Mouse (Mus musculus) gastrocnemius, adult 8-10 months (tissue): Measurements from ENCODE around the gene Mphosph10. TPM values are rescaled to one million over a fixed set of nuclear protein-coding genes. Genes with fewer than 3 reads are reported as not detected.
A peak's percentile ranks its signal among the peaks of the same experiment; 100 is the strongest.

Experiments
- DNase-seq, 2 experiments: peaks; one replicate each; pipeline ENCODE4 v3.0.0; 2022; ENCODE audit warnings: low spot score in 2 of 2
- total RNA-seq, 4 experiments: library from RNA; stranded (reverse); gene quantifications; 2 replicates each; pipeline ENCODE4 v1.2.4; 2022

The Mphosph10 gene
- total RNA-seq, 4 experiments from 2014 or later: 13.8 to 22.1 (median 17.4) TPM

DNA sequence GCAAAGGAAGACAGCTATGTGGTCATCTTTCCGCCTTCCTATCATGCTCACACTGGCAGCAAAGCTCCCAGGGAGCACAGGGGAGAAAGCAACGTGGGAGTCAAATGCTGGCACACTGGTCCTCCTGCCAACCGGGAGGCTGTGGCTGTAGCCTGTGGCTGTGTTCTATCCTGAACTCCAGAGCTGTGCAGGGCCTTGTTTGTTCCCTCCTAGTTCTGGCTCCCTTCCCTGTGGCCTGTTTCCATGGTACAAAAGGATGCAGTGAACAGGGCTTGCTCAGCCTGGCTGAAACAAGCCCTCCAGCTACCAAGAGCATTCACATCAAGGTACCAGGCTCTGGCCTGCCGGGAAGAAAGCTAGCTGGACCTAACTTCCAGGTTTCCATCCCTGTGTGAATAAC lies 41.0 kb downstream of the Mphosph10 start:
- no peak for DNase-seq

DNA sequence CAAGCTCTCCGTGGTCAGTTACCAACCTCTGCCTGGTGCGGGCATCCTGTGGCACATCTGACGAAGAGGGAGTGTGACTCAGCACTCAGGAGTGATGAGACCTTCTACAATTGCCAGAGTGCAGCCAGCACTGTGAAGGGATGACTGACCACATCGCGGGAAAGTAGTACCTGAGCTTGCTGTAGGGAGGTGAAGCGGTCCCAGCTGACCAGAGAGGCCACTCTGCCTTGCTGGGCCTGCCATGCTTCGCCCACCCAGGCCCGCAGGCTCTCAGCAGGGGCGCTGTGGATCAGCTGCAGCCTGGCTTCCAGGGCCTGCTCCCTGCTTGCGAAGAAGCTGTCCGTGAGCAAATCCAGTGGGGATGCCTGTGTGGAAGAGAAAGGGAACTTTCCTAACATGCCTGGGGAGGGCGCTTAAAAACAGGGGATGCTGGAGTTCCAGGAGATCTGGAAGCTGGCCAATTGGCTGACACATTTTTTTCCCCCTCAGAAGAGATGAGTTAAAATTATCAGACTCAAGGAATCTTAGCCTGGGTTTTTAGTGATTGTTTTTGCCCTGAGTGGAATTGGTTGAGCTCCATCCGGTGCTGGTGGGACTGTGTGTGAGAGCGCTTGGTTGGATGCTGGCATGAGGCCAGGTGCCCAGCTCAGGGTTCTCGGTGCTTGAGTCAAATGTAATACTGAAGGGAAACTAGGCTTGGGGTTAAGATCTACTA lies 42.8 kb downstream of the Mphosph10 start:
- no peak for DNase-seq

DNA sequence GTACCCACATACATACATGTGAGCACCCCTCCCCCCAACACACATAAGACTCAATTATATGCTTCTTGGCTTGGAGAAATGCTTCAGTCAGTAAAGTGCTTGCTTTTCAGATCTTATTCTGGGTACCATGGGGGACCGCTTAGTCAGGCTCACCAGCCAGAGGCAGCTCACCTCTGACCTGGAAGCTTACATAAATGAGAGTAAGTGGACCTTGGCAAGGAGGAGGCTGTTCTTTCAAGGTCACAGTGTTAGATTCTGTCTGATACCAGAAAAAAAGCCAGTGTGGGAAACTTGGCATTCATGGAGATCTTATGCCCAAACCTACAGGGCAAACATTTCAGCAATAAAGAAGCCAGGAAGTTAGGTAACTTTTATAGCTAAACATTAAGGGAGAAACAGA lies 44.3 kb downstream of the Mphosph10 start:
- no peak for DNase-seq

DNA sequence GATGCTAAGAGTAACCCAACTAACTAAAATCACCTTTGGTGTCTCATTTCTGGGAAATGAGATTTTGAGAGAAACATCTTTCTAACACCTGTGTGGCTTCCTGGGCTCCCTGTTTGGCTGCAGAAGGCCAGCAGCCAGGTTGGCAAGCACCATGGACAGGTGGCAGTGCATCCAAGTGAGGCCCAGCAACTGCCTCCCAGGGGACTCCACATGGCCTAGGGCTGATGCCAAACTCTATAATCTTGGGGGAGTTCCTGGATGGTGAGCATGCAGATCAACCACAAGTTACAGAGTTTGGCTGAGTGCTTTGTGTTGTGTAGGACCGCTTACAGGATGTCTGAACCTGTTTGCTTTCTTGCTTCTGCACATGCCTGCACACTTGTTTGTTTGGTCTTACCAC lies 59.4 kb downstream of the Mphosph10 start:
- DNase-seq: no peak

DNA sequence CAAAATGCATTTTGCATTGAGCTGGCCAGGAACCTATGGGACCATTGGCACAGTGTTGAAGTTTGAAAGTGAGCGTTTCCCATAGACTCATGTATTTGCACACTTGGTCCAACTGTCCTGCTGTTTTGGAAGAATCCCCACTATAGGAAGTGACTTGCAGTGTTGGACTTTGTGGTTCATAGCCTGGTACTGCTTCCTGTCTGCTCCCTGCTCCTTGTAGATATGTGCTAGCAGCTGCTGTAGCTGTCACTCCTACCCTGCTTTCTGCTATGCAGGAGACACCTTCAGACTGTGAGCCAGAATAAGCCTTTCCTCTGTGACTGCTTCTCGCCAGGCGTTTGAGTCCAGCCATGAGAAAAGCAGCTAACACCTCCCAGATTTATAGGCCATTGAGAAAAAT lies 60.8 kb downstream of the Mphosph10 start:
- DNase-seq: no peak

DNA sequence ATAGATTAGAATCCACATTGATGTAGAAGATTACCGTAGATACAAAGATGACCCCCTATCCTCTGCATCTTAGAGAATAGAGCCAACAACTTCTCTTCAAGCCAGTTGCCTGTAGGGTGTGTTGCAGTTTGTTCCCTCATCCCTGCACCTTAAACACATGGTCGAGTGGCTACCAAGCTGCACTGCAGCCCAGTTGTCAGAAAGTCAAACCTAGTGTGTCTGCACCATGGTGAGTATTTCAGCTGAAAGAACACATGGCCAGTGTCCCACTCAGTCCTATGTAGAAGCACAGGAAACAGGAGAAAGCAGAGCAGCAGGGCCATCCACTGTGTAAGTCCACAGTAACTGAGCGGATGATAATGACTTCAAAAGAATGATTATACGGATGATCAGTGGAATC lies 64.6 kb downstream of the Mphosph10 start:
- no peak for DNase-seq

DNA sequence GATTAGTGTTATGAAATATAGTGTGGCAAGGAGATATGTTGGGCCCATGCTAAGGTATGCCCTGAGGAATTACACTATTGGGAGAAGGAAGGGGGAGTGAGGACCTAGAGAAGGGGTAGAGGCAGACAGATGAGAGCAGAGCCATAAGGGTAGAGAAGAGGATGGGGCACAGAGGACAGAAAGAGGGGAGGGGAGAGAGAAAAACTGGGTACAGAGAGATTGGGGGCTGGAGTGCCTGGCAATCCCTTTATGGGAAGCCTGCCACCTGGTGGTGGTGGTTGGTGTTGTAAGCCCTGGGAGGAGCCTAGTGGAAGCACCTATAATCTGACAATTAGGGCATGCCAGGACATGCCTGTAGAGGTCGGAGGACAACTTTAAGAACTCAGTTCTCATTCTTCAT lies 65.2 kb downstream of the Mphosph10 start:
- DNase-seq: peak; percentile 57 to 66

Other genes with a start within 250 kb of the Mphosph10 start
- gene Trpm1, start 238.4 kb downstream of the Mphosph10 start, total RNA-seq: under 1 TPM; 0.10 to 0.40 (median 0.30) TPM
- gene Mtmr10, start 104.6 kb downstream of the Mphosph10 start, total RNA-seq: 10 to 100 TPM; 17.9 to 22.5 (median 19.0) TPM
- gene Fan1, start 18.2 kb downstream of the Mphosph10 start, total RNA-seq: 10 to 100 TPM in 1 of 4 experiments, 1 to 10 TPM in 3; 7.4 to 11.7 (median 8.5) TPM
- gene Mcee, start 339 bp upstream of the Mphosph10 start, total RNA-seq: 100 to 1,000 TPM in 2 of 4 experiments, 10 to 100 TPM in 2; 83.5 to 107 (median 94.3) TPM
- under 1 TPM in 2 of 4 experiments, not detected in 2; 0.31 to 0.32 TPM for gene Apba2, start 109.4 kb upstream of the Mphosph10 start, total RNA-seq